Mouse (Mus musculus) 3134 (cell line): ENCODE measurements at regions not wholly inside any gene's neighbourhood (a gene's known extent, or its start where the extent isn't known, plus 50 kb on each side); places are given as distances from the start of the nearest gene placed in this dataset.

Experiments used
- DNase-seq: peaks from one replicate; pipeline ENCODE4 v3.0.0-alpha.2; 2011; ENCODE audit warnings: low spot score; ENCODE audit not compliant: insufficient read length; ENCODE audit errors: extremely low read depth

DNA sequence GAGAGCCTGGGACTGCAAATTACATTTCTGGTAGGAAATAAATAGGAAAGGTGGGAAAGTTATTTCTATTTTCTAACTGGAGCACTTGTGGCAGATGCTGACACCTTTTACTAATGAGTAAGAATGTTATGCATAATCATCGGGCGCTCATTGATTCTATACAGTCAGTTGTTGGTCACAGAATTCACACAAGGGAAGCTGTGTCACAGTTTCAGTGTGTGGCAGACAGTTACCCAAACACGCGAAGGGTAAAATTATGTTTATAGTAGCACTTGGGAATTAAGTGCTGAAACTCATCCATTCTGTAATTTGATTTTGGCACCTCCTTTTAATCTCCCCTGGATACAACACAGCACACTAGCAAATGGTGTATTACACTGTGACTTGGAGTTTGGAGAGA, 1376.8 kb downstream of the Sis start:
- no peak for DNase-seq

- DNase-seq, result peak; percentile 21
Observed at GRCm38 (mm10) chr3:71563820-71564418, 1403.7 kb downstream of the Sis start.

DNA sequence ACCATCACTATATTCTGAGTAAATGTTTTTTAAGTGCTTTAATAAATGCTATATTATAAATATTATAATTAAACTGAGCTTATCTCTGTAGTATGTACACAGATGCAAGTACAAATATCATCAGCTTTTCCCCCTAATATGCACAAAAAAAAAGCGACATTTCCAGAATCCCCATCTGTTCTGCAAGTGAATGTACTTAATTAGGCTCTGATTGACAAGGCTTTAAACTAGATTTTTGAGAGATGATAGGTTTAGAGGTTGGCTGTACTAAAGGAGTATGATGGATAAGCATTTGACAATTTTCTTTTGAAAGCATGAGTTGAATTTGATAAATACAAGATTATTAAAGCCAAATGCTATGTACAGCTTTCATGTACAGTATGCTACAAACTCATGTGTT, 1404.8 kb downstream of the Sis start:
- DNase-seq, result no peak

GRCm38 (mm10) chr3:71545821-71546220, 1421.8 kb downstream of the Sis start:
- no peak for DNase-seq

GRCm38 (mm10) chr3:71512860-71513259, 1454.8 kb downstream of the Sis start:
- DNase-seq, result no peak
